Mouse (Mus musculus) lung, postnatal 0 days (tissue): ENCODE data around the gene Yy1. TPM values are rescaled to one million over a fixed set of nuclear protein-coding genes. Genes with fewer than 3 reads are reported as not detected.

ENCODE experiments used
- ATAC-seq: fragments of 200-750 bp; cut with Nextera tagmentation; 2 replicates; pipeline ENCODE4 v1.8.0; 2017; ENCODE audit warnings: moderate library complexity
- DNase-seq: peaks from one replicate; pipeline ENCODE4 v3.0.0-alpha.2; 2016; ENCODE audit warnings: low spot score
- H3K27ac ChIP-seq: fragments of 300-500 bp; sonication (generic); 2 replicates; pipeline ENCODE4 v1.5.1; 2014; ENCODE audit warnings: antibody characterized with exemption, mild to moderate bottlenecking, low read length, mixed read lengths
- H3K27me3 ChIP-seq: fragments of 300-500 bp; sonication (generic); replicated peaks from 2 replicates; pipeline ENCODE4 v1.6.1; 2014; ENCODE audit warnings: low read length, mixed read lengths; ENCODE audit not compliant: insufficient read depth
- H3K36me3 ChIP-seq: fragments of 300-500 bp; sonication (generic); 2 replicates; pipeline ENCODE4 v1.6.1; 2014; ENCODE audit warnings: low read length, mixed read lengths; ENCODE audit not compliant: insufficient read depth
- H3K4me1 ChIP-seq: fragments of 300-500 bp; sonication (generic); 2 replicates; pipeline ENCODE4 v1.6.1; 2014; ENCODE audit warnings: antibody characterized with exemption, low read depth, low read length, mixed read lengths; ENCODE audit not compliant: insufficient read depth
- H3K4me2 ChIP-seq: fragments of 300-500 bp; sonication (generic); replicated peaks from 2 replicates; pipeline ENCODE4 v1.6.1; 2014; ENCODE audit warnings: low read depth, mild to moderate bottlenecking, low read length, moderate library complexity, mixed read lengths
- H3K4me3 ChIP-seq: fragments of 300-500 bp; sonication (generic); 2 replicates; pipeline ENCODE4 v1.5.1; 2014; ENCODE audit warnings: low read depth, low read length
- H3K9ac ChIP-seq: fragments of 300-500 bp; sonication (generic); replicated peaks from 2 replicates; pipeline ENCODE4 v1.6.1; 2014; ENCODE audit warnings: low read depth, mild to moderate bottlenecking
- H3K9me3 ChIP-seq: fragments of 300-500 bp; sonication (generic); 2 replicates; pipeline ENCODE4 v1.6.1; 2016; ENCODE audit warnings: low read length, mixed read lengths
- CTCF ChIP-seq: IDR thresholded peaks from 2 replicates; pipeline ENCODE4 v1.5.1; 2016; ENCODE audit warnings: antibody characterized with exemption, mild to moderate bottlenecking
- EP300 ChIP-seq: IDR thresholded peaks from 2 replicates; pipeline ENCODE4 v1.6.1; 2016; ENCODE audit warnings: antibody characterized with exemption, mild to moderate bottlenecking, control low read depth
- WGBS: fragments of 180-500 bp; shearing (Covaris S2); extraction: QIAGEN DNeasy Blood & Tissue Kit; methylation state at CpG from one replicate; pipeline ENCODE4 v1.1.7; 2014; 5-methylcytosine and 5-hydroxymethylcytosine counted together
- polyA plus RNA-seq: library from polyadenylated mRNA; unstranded; fragments of >200 nt; fragmentation: Nextera tagmentation; extraction: Ambion mirVana; gene quantifications from 2 replicates; pipeline ENCODE4 v1.2.1, GENCODE M21; 2015

The Yy1 gene
- polyA plus RNA-seq, 1 experiment from 2014 or later, result 13.7 TPM

DNA sequence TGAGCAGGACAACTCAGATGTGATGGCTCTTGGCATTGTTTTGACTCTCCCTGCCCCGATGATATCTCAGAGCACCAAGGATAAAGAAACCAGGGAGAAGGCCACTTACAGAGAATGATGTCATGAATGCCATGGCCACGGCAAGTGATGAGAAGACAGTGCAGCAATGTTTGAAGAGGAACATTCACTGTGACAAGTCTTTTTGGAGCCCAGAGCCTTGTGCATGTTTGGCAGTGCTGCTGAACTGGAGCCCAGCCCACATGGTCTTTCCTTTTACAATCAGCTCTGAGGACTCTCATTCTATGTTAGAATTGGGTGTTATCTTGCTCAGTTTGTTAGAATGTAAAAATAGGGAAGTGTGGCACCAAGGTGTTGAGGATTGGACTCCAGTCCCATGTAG is 15.7 kb downstream of the Yy1 start:
- Histone ChIP-seq H3K27me3 (no peaks in the 10 kb centered on the region), H3K4me3 (no peak overlapping the region), H3K9me3 (no peaks in the 10 kb centered on the region), H3K4me1 (0 out of 2 replicates have a peak, but pooled peaks cover 2% of the 10 kb centered on the region), H3K9ac (no peak overlapping the region), H3K27ac (no peak overlapping the region), H3K36me3 (no peaks in the 10 kb centered on the region), H3K4me2 (no peak overlapping the region)
- TF ChIP-seq CTCF (no peak), EP300 (no peak)
- 69% methylated on average over 2 of the region's 2 CpGs for WGBS
- DNase-seq, result no peak
- no peak for ATAC-seq

DNA sequence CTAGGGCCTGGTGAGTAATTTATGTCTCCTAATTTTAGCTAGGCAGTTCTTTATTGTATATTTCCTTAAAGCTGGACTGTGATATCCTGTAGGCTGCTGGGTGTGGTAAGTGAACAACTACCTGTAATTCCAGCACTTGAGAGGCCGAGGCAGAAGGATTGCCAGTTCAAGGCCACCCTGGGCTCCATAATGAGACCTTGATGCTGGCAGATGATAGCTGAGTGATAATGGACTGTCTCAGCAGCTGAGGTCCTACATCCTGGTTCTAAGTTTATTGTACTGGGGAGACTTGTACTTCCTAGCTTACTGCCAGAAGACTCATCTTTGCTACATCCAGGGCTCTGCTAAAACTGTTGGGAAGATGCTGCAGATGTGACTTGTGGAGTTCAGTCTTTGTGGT is 17.0 kb downstream of the Yy1 start:
- no peak overlapping the region for H3K4me2 ChIP-seq
- no peak overlapping the region for H3K9ac ChIP-seq
- ATAC-seq (no peak), DNase-seq (no peak)
- TF ChIP-seq EP300 (no peak), CTCF (no peak)
- no peaks in the 10 kb centered on the region for H3K27me3 ChIP-seq
- H3K9me3 ChIP-seq, result no peaks in the 10 kb centered on the region
- H3K36me3 ChIP-seq, result 0 out of 2 replicates have a peak, but pooled peaks cover 2% of the 10 kb centered on the region
- H3K4me3 ChIP-seq, result no peak overlapping the region
- H3K27ac ChIP-seq, result no peak overlapping the region
- 0 out of 2 replicates have a peak, but pooled peaks cover 2% of the 10 kb centered on the region for H3K4me1 ChIP-seq
- whole genome bisulfite sequencing, result 68% methylated on average over 1 of the region's 1 CpGs

DNA sequence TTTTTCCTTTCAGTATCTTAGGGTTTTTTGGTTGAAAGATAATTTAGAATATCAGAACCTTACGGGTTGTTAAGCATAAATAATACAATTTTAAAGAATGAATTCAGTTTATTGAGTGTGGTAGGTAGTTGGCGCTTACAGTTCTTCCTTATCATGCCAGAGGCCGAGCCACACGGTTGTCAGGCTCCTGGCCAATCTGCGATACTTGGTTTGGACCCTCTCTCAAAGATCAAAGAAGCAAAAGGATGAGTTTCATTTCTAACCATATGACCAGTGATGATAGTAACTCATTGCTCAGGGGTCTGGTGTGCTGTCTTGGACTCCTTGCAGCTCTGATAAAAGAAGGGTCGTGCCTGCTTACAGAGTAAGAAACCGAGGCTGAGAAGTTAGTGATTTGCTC is 17.5 kb downstream of the Yy1 start:
- DNase-seq (no peak), ATAC-seq (no peak)
- Histone ChIP-seq H3K27ac (no peak overlapping the region), H3K4me3 (no peak overlapping the region), H3K4me1 (0 out of 2 replicates have a peak, but pooled peaks cover 2% of the 10 kb centered on the region), H3K36me3 (0 out of 2 replicates have a peak, but pooled peaks cover 4% of the 10 kb centered on the region), H3K4me2 (no peak overlapping the region), H3K9ac (no peak overlapping the region), H3K9me3 (no peaks in the 10 kb centered on the region), H3K27me3 (no peaks in the 10 kb centered on the region)
- 73% methylated on average over 7 of the region's 7 CpGs for WGBS
- no peak for TF ChIP-seq CTCF
- TF ChIP-seq EP300, result no peak

DNA sequence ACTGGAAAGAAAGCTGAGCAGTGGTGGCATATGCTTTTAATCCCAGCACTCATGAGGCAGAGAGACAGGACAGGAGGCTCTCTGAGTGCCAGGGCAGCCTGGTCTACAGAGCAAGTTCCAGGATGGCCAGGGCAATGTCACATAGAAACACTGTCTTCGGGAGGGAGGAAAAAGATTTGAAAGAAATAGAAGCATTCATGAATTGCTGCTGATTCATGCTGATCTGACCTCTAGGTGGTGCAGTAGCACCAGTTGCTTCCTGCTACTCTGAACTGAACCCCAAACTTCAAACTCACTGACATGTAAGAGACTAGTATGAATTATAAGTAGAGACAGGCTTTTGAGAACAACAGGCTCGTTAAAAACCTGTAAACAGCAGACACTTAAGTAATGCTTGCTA is 18.4 kb downstream of the Yy1 start:
- DNase-seq, result peak; percentile 74
- ATAC-seq, result no peak; the same call in 1 of the 2 replicates
- TF ChIP-seq EP300, result no peak
- peak; percentile 79 for TF ChIP-seq CTCF

DNA sequence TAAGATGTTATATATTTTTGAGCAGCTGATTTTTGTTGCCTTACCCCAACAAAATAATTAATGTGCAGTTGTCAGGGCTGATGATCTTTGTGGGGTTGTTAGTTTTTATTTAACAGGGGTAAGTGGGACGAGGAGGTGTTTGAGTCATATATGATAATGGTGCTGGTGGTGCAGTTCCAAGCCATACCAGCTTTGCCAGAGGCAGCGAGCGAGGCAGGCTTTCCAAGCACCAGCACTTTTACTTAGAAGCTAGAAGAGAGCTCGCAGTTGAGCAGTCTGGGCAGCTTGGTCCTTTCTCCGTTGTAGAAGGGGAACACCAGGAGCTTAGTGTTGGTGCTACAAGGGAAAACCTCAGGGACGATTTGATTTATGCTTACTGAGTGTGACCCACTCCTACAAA is 19.7 kb downstream of the Yy1 start:
- no peak overlapping the region for H3K27ac ChIP-seq
- H3K4me1 ChIP-seq, result 0 out of 2 replicates have a peak, but pooled peaks cover 2% of the 10 kb centered on the region
- H3K36me3 ChIP-seq, result 0 out of 2 replicates have a peak, but pooled peaks cover 4% of the 10 kb centered on the region
- DNase-seq (no peak), ATAC-seq (no peak)
- no peak for TF ChIP-seq CTCF
- TF ChIP-seq EP300, result no peak
- 81% methylated on average over 6 of the region's 6 CpGs for WGBS
- H3K4me3 ChIP-seq, result no peak overlapping the region
- no peak overlapping the region for H3K4me2 ChIP-seq
- no peaks in the 10 kb centered on the region for H3K27me3 ChIP-seq
- H3K9me3 ChIP-seq, result no peaks in the 10 kb centered on the region
- no peak overlapping the region for H3K9ac ChIP-seq

More for the DNA sequence above, 18.4 kb downstream of the Yy1 start:
- 0 out of 2 replicates have a peak, but pooled peaks cover 2% of the 10 kb centered on the region for H3K4me1 ChIP-seq
- 38% methylated on average over 2 of the region's 2 CpGs for WGBS
- no peak overlapping the region for H3K27ac ChIP-seq
- no peak overlapping the region for H3K4me3 ChIP-seq
- no peak overlapping the region for H3K4me2 ChIP-seq
- H3K9me3 ChIP-seq, result no peaks in the 10 kb centered on the region
- H3K36me3 ChIP-seq, result 0 out of 2 replicates have a peak, but pooled peaks cover 4% of the 10 kb centered on the region
- H3K27me3 ChIP-seq, result no peaks in the 10 kb centered on the region
- no peak overlapping the region for H3K9ac ChIP-seq

DNA sequence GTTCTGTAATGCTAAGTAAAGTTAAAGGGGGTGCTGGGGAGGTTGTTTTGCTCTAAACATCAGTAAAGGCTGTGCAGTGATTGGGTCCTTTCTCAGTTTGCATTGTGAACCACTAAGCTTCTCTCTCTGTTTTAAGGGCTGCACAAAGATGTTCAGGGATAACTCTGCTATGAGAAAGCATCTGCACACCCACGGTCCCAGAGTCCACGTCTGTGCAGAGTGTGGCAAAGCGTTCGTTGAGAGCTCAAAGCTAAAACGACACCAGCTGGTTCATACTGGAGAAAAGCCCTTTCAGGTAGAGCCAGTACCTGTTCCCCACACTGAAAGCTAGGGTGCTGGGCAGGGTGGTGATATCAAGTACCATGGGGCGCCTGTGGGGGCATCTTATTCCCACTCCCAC is 21.7 kb downstream of the Yy1 start:
- TF ChIP-seq CTCF, result no peak
- TF ChIP-seq EP300, result no peak
- 86% methylated on average over 6 of the region's 6 CpGs for WGBS
- Histone ChIP-seq H3K9me3 (no peaks in the 10 kb centered on the region), H3K36me3 (peaks cover 4% of the 10 kb centered on the region; the same call in 1 of the 2 replicates), H3K27ac (no peak overlapping the region), H3K4me1 (0 out of 2 replicates have a peak, but pooled peaks cover 2% of the 10 kb centered on the region), H3K4me2 (no peak overlapping the region), H3K4me3 (no peak overlapping the region), H3K9ac (no peak overlapping the region), H3K27me3 (no peaks in the 10 kb centered on the region)
- DNase-seq (no peak), ATAC-seq (no peak)

DNA sequence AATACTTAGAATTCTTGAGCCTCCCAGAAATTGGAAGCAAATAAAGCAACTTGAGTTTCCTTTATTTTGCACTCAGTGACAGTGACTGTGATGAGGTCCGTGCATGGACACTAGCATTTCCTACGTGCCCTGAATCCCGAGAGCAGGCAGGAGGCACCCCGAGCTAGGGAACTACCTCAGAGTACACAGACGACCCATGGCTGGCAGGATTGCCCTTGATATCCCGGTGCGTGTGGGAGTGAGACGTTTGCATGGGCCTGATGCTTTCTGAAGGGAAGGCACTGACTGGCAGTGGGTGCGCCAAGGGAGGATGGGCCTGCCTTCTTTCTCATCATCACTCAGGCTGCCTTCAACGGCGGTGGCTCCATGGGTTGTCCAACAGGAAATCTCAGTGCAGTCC is 23.8 kb downstream of the Yy1 start:
- no peak for DNase-seq
- no peak overlapping the region for H3K4me3 ChIP-seq
- TF ChIP-seq EP300, result no peak
- no peak for TF ChIP-seq CTCF
- no peak overlapping the region for H3K4me2 ChIP-seq
- H3K9me3 ChIP-seq, result no peaks in the 10 kb centered on the region
- H3K27ac ChIP-seq, result no peak overlapping the region
- ATAC-seq, result no peak
- H3K9ac ChIP-seq, result no peak overlapping the region
- H3K36me3 ChIP-seq, result peaks cover 4% of the 10 kb centered on the region; the same call in 1 of the 2 replicates
- 77% methylated on average over 11 of the region's 11 CpGs for WGBS
- no peaks in the 10 kb centered on the region for H3K27me3 ChIP-seq
- no peaks in the 10 kb centered on the region for H3K4me1 ChIP-seq
